Mouse (Mus musculus) adrenal gland (tissue): ENCODE results near the gene Hoxa4.

ENCODE experiments used
- intact Hi-C: fragments of 180-260 bp; cut with DNase I; formaldehyde crosslinking; loops from one replicate; pipeline ENCODE4 v1.15.1; 2025
- long read RNA-seq, 2 experiments: library from polyadenylated mRNA; unstranded; transcript quantifications; one replicate each; pipeline ENCODE4 v2.0.0; 2020; ENCODE audit warnings: borderline replicate concordance in 1 of 2; ENCODE audit not compliant: insufficient replicate concordance in 1 of 2

Gene Hoxa4
- long read RNA-seq, experiment 1, result 0 reads
- long read RNA-seq, experiment 2, partial matches to known transcripts, result 0 of 1 reads
- long read RNA-seq, experiment 2, other reads (novel, unspliced or antisense), result 0 of 1 reads

DNA sequence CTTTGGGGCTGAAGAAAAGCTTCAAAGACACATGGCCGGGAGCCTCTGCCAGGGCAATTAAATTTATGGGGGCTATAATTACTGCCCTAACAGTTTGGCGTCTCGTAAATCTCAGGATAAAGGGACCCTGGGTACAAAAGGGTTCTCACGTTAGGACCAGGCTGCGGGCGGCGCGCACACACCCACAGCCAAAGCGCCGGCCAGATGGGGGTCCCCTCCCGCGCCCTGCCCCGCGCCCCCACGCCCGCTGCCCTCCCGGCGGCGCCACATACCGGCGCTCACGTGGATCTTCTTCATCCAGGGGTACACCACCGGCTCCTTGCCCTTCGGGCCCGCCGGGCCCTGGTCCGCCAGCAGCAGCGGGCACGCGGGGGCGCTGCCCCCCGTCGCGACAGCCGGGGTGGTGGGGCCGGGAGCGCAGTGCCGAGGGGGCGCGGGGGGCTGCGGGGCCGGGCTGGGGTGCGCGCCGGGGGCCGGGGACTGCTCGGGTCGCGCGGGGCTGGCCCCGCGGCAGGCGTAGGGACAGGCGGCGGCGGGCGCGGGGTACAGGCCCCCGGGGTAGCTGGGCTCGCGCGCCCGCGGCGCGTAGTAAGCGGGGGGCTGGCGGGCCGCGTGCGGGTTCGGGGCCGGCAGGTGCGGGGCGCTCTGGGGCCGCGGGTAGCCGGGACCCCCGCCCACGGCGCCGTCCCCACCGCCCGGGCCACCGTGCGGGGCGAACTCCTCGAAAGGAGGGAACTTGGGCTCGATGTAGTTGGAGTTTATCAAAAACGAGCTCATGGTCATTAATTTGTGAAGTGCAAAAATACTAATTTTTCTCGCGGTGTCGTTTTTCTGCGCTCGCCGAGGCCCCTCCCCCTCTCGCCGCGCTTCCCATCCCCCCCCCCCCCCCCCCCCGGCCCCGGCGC lies at the start of gene Hoxa4:
Hoxa4 (minus strand) TSS at position 848 of the 905 bp plus-strand sequence.
- intact Hi-C loops, result loop anchor here (2.0 kb wide), 1 partner anchor 16 kb away; no protein-coding TSS in a partner anchor

GRCm38 (mm10) chr6:52241001-52241621 lies 49.6 kb upstream of the Hoxa4 start:
- intact Hi-C loops, result no loop called here

- intact Hi-C loops, result no loop called here
These were observed 48.9 kb upstream of the Hoxa4 start, which contains the start of gene Hoxa10 for GRCm38 (mm10) chr6:52240389-52241000. TSS of gene Hoxa10 (minus strand) at chr6:52240854.

GRCm38 (mm10) chr6:52239625-52240388 lies 48.3 kb upstream of the Hoxa4 start:
- intact Hi-C loops, result no loop called here

DNA sequence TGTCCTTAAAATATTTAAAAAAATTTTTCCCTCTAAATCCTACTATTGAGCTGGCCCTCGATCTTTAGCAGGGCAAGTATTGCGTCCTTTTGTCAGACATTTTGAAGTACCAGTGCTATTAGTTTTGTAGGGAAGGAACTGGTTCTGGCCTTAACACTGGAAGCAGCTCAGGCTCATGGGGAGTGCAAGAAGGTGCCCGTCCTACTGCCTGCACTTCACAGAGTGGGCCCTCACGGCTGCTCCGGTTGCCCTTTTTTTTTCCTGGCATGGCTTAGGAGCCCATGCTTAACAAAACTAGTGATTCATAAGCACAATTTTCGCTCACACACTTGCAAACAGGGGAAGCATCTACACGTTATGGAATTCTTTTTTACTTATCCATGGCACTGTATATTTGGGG lies 47.4 kb upstream of the Hoxa4 start:
- intact Hi-C loops, result no loop called here

GRCm38 (mm10) chr6:52238155-52238545 lies 46.6 kb upstream of the Hoxa4 start:
- intact Hi-C loops, result no loop called here

DNA sequence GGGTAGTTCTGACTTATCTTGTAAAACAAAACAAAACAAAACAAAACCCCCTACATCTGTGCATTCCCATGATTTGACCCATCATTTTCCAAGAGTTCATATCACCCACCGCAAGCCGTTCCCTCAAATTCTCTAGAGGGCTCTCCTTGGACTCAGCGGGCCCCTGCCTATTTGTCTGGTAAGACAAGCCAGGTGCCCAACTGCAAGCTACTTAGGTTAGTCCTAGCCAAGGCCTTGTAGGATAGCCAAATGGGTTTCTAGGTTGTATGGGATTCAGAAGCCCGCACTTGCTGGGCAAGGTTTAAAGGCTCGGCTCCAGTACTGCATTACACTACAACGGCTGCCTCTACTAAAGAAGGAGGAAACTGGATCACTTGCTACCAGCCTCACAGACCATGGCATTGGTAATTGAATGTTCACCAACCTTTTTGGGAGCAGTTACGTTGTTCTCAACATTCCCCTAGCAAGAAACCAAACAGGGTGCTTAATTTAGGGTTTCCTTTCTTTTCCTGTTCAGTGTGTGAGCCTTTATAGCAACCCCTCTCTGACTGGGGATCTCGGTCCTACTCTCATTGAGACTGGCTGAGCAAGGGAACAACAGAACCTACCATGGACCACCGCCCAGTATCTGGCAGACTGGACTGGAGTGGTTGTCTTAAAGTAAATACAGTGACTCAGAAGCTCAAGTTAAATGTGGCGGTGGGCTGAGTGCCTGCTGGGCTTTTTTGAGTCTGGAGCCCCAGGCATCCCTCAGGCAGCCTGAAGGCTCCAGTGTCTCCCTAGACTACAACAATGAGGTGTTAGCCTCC lies 46.0 kb upstream of the Hoxa4 start:
- intact Hi-C loops, result no loop called here

DNA sequence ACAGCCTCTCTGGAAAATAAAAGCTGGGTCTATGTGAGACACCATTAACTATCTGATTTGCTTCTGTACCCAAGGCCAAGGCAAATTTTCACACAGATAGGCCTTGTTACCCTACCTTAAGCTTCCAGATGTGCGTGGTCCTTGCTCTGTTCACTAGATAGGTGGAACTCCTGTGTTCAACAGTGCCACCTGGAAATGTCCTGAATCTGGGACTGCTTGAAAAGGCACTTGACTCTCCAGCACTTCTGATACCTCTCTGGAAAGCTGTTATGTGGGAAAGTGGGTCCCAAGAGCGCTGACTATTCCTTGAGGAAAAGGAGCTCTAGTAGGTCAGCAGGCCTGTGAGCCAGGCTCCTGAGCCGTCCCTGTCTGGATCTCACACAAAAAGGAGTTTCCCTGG lies 45.3 kb upstream of the Hoxa4 start:
- intact Hi-C loops, result no loop called here

- intact Hi-C loops, result no loop called here
These were observed 44.3 kb upstream of the Hoxa4 start for GRCm38 (mm10) chr6:52235866-52236265.

DNA sequence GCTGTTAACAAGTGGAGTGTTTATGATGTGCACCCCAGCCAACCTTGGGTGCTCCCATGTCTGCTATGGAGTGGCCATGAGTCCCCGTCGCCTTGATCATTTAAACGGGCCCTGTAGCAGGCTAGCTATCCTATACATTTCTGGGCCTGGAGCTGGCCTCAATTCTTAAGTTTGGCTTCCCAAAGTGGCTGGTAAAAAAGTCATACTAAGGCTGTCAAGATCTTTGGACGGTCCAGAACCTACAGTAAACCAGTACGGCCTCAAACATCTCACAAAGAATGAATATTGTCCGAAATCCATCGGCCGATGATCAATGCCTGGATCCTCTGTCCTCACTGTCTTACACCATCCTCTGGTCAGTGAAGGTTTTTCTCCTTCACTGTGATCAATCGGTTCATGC lies 43.7 kb upstream of the Hoxa4 start:
- intact Hi-C loops, result no loop called here

- intact Hi-C loops, result no loop called here
These were observed 43.0 kb upstream of the Hoxa4 start for GRCm38 (mm10) chr6:52234428-52235140.

DNA sequence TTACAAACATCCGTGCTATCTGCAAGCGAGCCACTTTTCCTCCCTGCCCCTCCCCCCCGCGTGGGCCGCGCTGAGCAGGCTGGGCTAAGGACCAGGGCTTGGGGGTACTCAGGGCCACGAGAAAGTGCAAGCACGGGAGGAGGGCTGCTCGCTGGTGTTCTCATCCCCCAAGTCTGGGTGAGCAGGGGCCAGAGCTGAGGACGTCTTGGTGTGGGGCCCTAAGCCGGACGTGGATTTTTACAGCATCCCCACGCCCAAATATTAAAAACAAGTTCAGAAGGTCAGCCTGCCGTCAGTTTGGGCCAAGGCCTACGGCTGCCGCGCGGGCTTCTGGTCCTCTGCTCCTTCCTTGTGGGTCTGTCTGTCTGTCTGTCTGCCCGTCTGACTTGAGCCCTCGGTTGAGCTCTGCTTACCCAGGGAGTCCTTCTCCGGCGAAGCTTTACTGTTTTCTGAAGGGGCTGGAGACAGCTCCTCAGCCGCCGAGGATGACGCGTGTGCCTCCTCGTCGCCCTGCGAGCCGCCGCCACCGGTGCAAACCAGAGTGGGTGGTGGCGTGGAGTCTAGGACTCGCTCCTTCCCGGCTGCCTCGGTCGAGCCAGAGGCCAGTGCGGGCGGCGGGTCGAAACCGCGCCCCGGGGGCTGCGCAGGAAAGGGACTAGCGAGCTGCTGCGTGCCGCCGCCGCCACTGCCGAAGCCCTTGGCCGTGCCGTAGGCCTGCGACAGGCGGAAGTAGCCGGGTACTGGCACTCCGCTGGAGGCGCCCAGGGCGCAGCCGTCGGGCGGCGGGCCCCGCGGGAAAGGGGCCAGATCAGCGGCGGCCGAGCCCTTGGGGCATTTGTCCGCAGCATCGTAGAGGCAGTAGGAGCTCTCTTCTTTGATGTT lies 42.2 kb upstream of the Hoxa4 start:
- intact Hi-C loops, result no loop called here

DNA sequence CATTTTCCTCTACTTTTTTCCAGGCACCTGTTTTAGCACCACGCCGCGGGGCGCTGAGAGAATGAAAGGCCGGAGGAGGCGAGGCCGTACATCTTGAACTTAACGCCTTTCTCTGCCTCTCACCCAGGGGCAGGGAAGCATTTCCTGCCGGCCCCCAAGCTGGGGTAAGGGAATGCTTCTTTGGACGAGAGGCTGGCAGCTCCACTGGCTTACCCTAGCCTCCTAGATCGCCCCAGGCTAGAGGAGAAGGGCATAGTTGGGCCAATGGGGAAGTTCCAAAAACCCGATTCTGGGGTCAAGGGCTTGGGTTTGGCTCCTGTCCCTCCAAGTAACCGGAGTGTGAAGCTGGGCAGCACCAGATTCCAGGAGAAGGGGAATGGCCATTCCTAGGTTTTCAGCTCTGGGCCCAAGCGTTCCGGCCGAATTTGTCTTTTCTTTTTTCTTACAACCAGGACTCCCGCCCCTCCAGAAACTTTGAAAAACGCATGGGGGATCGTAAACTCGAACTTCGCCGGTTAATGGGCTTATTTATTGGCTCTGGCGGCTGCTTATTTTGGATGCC lies 41.5 kb upstream of the Hoxa4 start:
- intact Hi-C loops, result no loop called here

DNA sequence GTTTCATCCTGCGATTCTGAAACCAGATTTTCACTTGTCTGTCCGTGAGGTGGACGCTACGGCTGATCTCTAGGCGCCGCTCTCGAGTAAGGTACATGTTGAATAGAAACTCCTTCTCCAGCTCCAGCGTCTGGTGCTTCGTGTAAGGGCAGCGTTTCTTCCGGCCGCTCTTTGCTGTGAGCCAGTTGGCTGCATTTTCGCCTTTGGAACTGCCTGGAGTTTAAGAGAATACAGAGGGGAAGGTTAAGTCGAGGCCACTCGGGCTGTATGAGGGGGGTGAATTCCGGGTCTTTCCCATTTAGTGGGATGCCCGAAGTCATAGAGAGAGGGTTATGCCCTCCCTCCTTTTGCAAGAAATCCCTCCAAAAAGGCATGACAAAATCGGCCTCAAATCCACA lies 41.0 kb upstream of the Hoxa4 start:
- intact Hi-C loops, result no loop called here

DNA sequence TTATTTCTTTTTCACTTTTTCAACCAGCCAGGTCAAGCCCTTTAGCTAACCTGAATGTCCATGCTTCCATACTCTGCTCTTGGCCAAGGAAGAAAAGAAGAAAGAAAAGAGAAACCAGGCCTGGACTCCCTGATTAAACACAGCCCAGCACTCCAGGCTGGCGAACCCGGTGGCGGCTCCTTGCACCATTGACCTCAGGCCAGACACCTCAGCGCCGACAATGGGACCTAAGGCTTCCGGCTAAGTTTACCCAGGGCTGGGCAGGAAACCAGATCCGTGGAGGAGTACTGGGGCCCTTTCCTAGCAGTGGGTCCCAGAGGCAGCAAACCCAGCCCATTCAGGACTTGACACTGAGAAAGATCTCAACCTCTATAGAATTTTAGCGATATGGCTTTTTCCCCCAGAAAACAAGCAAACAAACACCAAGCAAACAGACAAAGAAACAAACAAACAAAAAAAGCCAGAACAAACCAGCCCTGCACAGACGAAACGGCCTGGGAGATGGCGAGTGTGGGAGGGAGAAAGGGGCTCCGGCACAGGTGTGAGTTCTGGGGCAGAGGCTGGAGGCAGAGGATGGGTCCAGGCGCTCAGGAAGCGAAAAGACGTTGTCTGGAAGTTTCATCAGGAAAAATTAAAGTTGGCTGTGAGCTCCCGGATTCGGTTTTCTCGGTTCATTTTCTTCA lies 40.5 kb upstream of the Hoxa4 start:
- intact Hi-C loops, result no loop called here

- intact Hi-C loops, result no loop called here
These were observed 39.1 kb upstream of the Hoxa4 start, which contains the start of gene Hoxa9 for GRCm38 (mm10) chr6:52230516-52231165. TSS of gene Hoxa9 (minus strand) at chr6:52231089.
